Comparison of ENCODE assay signal across 10 mouse cellular contexts in genomic region chr11:96837298-96837697, GRCm38 (mm10). TPM values are rescaled to one million over a fixed set of nuclear protein-coding genes. Genes with fewer than 3 reads are reported as not detected.
DNase-seq lines count a peak whose midpoint lies in the region; ATAC-seq and TF ChIP-seq lines count a peak whose summit lies in the region.
"Had no signal": no experiment of that assay in that cellular context is flagged by ENCODE, and none has a peak within 500 bp of the region (broad histone marks: within the 10 kb centered on the region; RNA-seq: fewer than 3 reads in every experiment).

No protein-coding gene starts in this region.

- peak; percentile 77 for DNase-seq in midbrain, embryonic 11.5 days (ENCODE audit: low spot score, missing footprints)
- no peak for DNase-seq in midbrain, embryonic 14.5 days
- peak; percentile 44 for DNase-seq in splenic B cell, adult 2 months (ENCODE audit: low read depth, low spot score)
- no peak for DNase-seq in layer of hippocampus, postnatal 36 days
- DNase-seq in urinary bladder, adult 2 months (ENCODE audit: low spot score): no peak

- H3K4me1 ChIP-seq in heart, embryonic 14.5 days (ENCODE audit: control insufficient read depth in 2 of 2, insufficient read depth in 2 of 2, low read length in 2 of 2): peaks cover 0 to 2% of the 10 kb centered on the region in 2 experiments; a peak in 1 of 4 replicates
- no peaks in the 10 kb centered on the region for H3K4me1 ChIP-seq in heart, embryonic 12.5 days (replicated peaks)
- H3K4me1 ChIP-seq in midbrain, embryonic 11.5 days (ENCODE audit: control insufficient read depth, insufficient read depth, low read length): no peaks in the 10 kb centered on the region; the same call in 1 of the 2 replicates
- H3K4me1 ChIP-seq in midbrain, embryonic 14.5 days (ENCODE audit: control insufficient read depth, insufficient read depth, low read length): no peaks in the 10 kb centered on the region
- peaks cover 23% of the 10 kb centered on the region for H3K4me1 ChIP-seq in bone marrow macrophage, adult 2 months (ENCODE audit: control insufficient read depth, insufficient read depth, low read length)

- H3K9ac ChIP-seq in heart, embryonic 14.5 days (ENCODE audit: low read length): no peak overlapping the region
- H3K9ac ChIP-seq in heart, embryonic 12.5 days: no peak overlapping the region
- H3K9ac ChIP-seq in midbrain, embryonic 11.5 days (ENCODE audit: low read length): no peak overlapping the region
- H3K9ac ChIP-seq in midbrain, embryonic 14.5 days (replicated peaks; ENCODE audit: low read length): no peak overlapping the region

- no peak overlapping the region for H3K4me2 ChIP-seq in heart, embryonic 14.5 days (ENCODE audit: low read length)
- H3K4me2 ChIP-seq in heart, embryonic 12.5 days: no peak overlapping the region
- H3K4me2 ChIP-seq in midbrain, embryonic 11.5 days: no peak overlapping the region
- no peak overlapping the region for H3K4me2 ChIP-seq in midbrain, embryonic 14.5 days (ENCODE audit: low read length)

- TF ChIP-seq CTCF in bone marrow macrophage, adult 2 months (IDR thresholded peaks at IDR 0.05; ENCODE audit: low read depth, low read length): no peak

- no peak overlapping the region for H3K27ac ChIP-seq in heart, embryonic 14.5 days (replicated peaks in 1 of 2; ENCODE audit: control insufficient read depth in 1 of 2, insufficient read depth in 1 of 2, low read depth in 2 of 2, low read length in 2 of 2)
- H3K27ac ChIP-seq in heart, embryonic 12.5 days (ENCODE audit: poor library complexity, severe bottlenecking): no peak overlapping the region
- H3K27ac ChIP-seq in midbrain, embryonic 11.5 days (ENCODE audit: low read depth, low read length): no peak overlapping the region
- H3K27ac ChIP-seq in midbrain, embryonic 14.5 days (replicated peaks; ENCODE audit: low read depth, low read length): no peak overlapping the region
- H3K27ac ChIP-seq in bone marrow macrophage, adult 2 months (ENCODE audit: insufficient read depth, low read depth, low read length): peak overlapping the region; percentile 55

- no peaks in the 10 kb centered on the region for H3K27me3 ChIP-seq in heart, embryonic 14.5 days (ENCODE audit: control insufficient read depth, insufficient read depth, low read length)
- H3K27me3 ChIP-seq in heart, embryonic 12.5 days (replicated peaks): peaks cover 20% of the 10 kb centered on the region; the same call in 1 of the 2 replicates
- H3K27me3 ChIP-seq in midbrain, embryonic 11.5 days (ENCODE audit: control insufficient read depth, insufficient read depth, low read length): no peaks in the 10 kb centered on the region
- H3K27me3 ChIP-seq in midbrain, embryonic 14.5 days (ENCODE audit: control insufficient read depth, insufficient read depth, low read length): no peaks in the 10 kb centered on the region; the same call in 1 of the 2 replicates
- no peaks in the 10 kb centered on the region; the same call in 1 of the 2 replicates for H3K27me3 ChIP-seq in splenic B cell, adult 2 months (ENCODE audit: control insufficient read depth, insufficient read depth, low read length, poor library complexity, severe bottlenecking)

- 31% methylated on average over 9 of the region's 9 CpGs for WGBS in heart, embryonic 14.5 days
- 33% methylated on average over 9 of the region's 9 CpGs for WGBS in heart, embryonic 12.5 days
- WGBS in midbrain, embryonic 11.5 days: 38% methylated on average over 9 of the region's 9 CpGs
- WGBS in midbrain, embryonic 14.5 days: 24% methylated on average over 9 of the region's 9 CpGs

- no peaks in the 10 kb centered on the region for H3K36me3 ChIP-seq in heart, embryonic 14.5 days (ENCODE audit: control insufficient read depth, insufficient read depth, low read length)
- no peaks in the 10 kb centered on the region for H3K36me3 ChIP-seq in heart, embryonic 12.5 days
- H3K36me3 ChIP-seq in midbrain, embryonic 11.5 days (ENCODE audit: control insufficient read depth, insufficient read depth, low read length): no peaks in the 10 kb centered on the region
- no peaks in the 10 kb centered on the region for H3K36me3 ChIP-seq in midbrain, embryonic 14.5 days (ENCODE audit: control insufficient read depth, insufficient read depth, low read length)
- H3K36me3 ChIP-seq in splenic B cell, adult 2 months (ENCODE audit: control insufficient read depth, insufficient read depth, low read length, poor library complexity, severe bottlenecking): no peaks in the 10 kb centered on the region

- H3K9me3 ChIP-seq in heart, embryonic 14.5 days (ENCODE audit: control insufficient read depth, low read length): no peaks in the 10 kb centered on the region
- H3K9me3 ChIP-seq in heart, embryonic 12.5 days (replicated peaks): no peaks in the 10 kb centered on the region
- H3K9me3 ChIP-seq in midbrain, embryonic 11.5 days (ENCODE audit: control insufficient read depth, low read length): no peaks in the 10 kb centered on the region
- no peaks in the 10 kb centered on the region for H3K9me3 ChIP-seq in midbrain, embryonic 14.5 days (ENCODE audit: control insufficient read depth, low read length)

- TF ChIP-seq POLR2A in bone marrow macrophage, adult 2 months (IDR thresholded peaks at IDR 0.05; ENCODE audit: borderline replicate concordance, low read depth, low read length): no peak

- ATAC-seq in heart, embryonic 14.5 days (ENCODE audit: insufficient number of reproducible peaks, insufficient read depth, low FRiP score, low read depth): peak; percentile 56; the same call in 1 of the 2 replicates
- ATAC-seq in heart, embryonic 12.5 days (ENCODE audit: insufficient number of reproducible peaks, low FRiP score): no peak
- ATAC-seq in midbrain, embryonic 11.5 days (ENCODE audit: low FRiP score): no peak
- ATAC-seq in midbrain, embryonic 14.5 days (ENCODE audit: low FRiP score, low TSS enrichment): no peak
- ATAC-seq: midbrain, embryonic 16.5 days had no signal

- H3K4me3 ChIP-seq in heart, embryonic 14.5 days (ENCODE audit: control insufficient read depth in 1 of 2, insufficient read depth in 1 of 2, low read depth in 1 of 2, low read length in 2 of 2): no peak overlapping the region
- H3K4me3 ChIP-seq in heart, embryonic 12.5 days: no peak overlapping the region
- no peak overlapping the region for H3K4me3 ChIP-seq in midbrain, embryonic 11.5 days (ENCODE audit: low read depth, low read length)
- H3K4me3 ChIP-seq in midbrain, embryonic 14.5 days (replicated peaks; ENCODE audit: low read depth, low read length): no peak overlapping the region
- no peak overlapping the region for H3K4me3 ChIP-seq in bone marrow macrophage, adult 2 months (ENCODE audit: insufficient read depth, low read length)
- H3K4me3 ChIP-seq: erythroblast, embryonic 14.5 days had no signal

RNA-seq across cellular contexts. Expression of gene Nfe2l1, which starts 7.5 kb away (rescaled TPM):
- 49.7 and 55.1 TPM in 2 replicates for polyA plus RNA-seq in heart, embryonic 14.5 days (2014; fragmentation: Nextera tagmentation; extraction: Ambion mirVana)
- 85.8 and 89.7 TPM in 2 replicates for polyA plus RNA-seq in heart, embryonic 12.5 days (2016; fragmentation: Nextera tagmentation; extraction: Ambion mirVana)
- 31.7 and 35.2 TPM in 2 replicates for polyA plus RNA-seq in midbrain, embryonic 11.5 days (2014; fragmentation: Nextera tagmentation; extraction: Ambion mirVana)
- 40.1 and 46.3 TPM in 2 replicates for polyA plus RNA-seq in midbrain, embryonic 14.5 days (2014; fragmentation: Nextera tagmentation; extraction: Ambion mirVana)
- 105 and 106 TPM in 2 replicates for polyA plus RNA-seq in bone marrow macrophage, adult 2 months (2012; ENCODE audit: insufficient read depth, insufficient read length, missing spikeins)
- total RNA-seq in layer of hippocampus, postnatal 36 days (2021): 100 to 1,000 TPM; 201 to 234 TPM
- 120 and 137 TPM in 2 replicates for polyA plus RNA-seq in urinary bladder, adult 2 months (2012; rRNA removed)

RNA-seq across cellular contexts. Expression of gene Copz2, which starts 12.4 kb away (rescaled TPM):
- 134 and 141 TPM in 2 replicates for polyA plus RNA-seq in heart, embryonic 14.5 days (2014; fragmentation: Nextera tagmentation; extraction: Ambion mirVana)
- polyA plus RNA-seq in heart, embryonic 12.5 days (2016; fragmentation: Nextera tagmentation; extraction: Ambion mirVana): 105 TPM in 2 replicates
- 47.5 and 51.1 TPM in 2 replicates for polyA plus RNA-seq in midbrain, embryonic 11.5 days (2014; fragmentation: Nextera tagmentation; extraction: Ambion mirVana)
- polyA plus RNA-seq in midbrain, embryonic 14.5 days (2014; fragmentation: Nextera tagmentation; extraction: Ambion mirVana): 6.5 and 16.0 TPM in 2 replicates
- polyA plus RNA-seq in bone marrow macrophage, adult 2 months (2012; ENCODE audit: insufficient read depth, insufficient read length, missing spikeins): 20.2 and 24.7 TPM in 2 replicates
- total RNA-seq in layer of hippocampus, postnatal 36 days (2021): 1 to 10 TPM; 5.5 to 7.8 TPM
- polyA plus RNA-seq in urinary bladder, adult 2 months (2012; rRNA removed): 111 and 117 TPM in 2 replicates

RNA-seq across cellular contexts. Expression of gene Cbx1, which starts 48.4 kb away (rescaled TPM):
- 41.1 and 44.2 TPM in 2 replicates for polyA plus RNA-seq in heart, embryonic 14.5 days (2014; fragmentation: Nextera tagmentation; extraction: Ambion mirVana)
- polyA plus RNA-seq in heart, embryonic 12.5 days (2016; fragmentation: Nextera tagmentation; extraction: Ambion mirVana): 57.9 and 61.0 TPM in 2 replicates
- polyA plus RNA-seq in midbrain, embryonic 11.5 days (2014; fragmentation: Nextera tagmentation; extraction: Ambion mirVana): 167 and 169 TPM in 2 replicates
- 73.9 and 76.4 TPM in 2 replicates for polyA plus RNA-seq in midbrain, embryonic 14.5 days (2014; fragmentation: Nextera tagmentation; extraction: Ambion mirVana)
- polyA plus RNA-seq in bone marrow macrophage, adult 2 months (2012; ENCODE audit: insufficient read depth, insufficient read length, missing spikeins): 51.4 and 57.5 TPM in 2 replicates
- 10 to 100 TPM; 52.4 to 54.9 TPM for total RNA-seq in layer of hippocampus, postnatal 36 days (2021)
- 43.6 and 46.4 TPM in 2 replicates for polyA plus RNA-seq in urinary bladder, adult 2 months (2012; rRNA removed)

RNA-seq across cellular contexts. Expression of gene Snx11, which starts 59.9 kb away (rescaled TPM):
- polyA plus RNA-seq in heart, embryonic 14.5 days (2014; fragmentation: Nextera tagmentation; extraction: Ambion mirVana): 4.3 and 6.1 TPM in 2 replicates
- polyA plus RNA-seq in heart, embryonic 12.5 days (2016; fragmentation: Nextera tagmentation; extraction: Ambion mirVana): 14.3 and 14.7 TPM in 2 replicates
- polyA plus RNA-seq in midbrain, embryonic 11.5 days (2014; fragmentation: Nextera tagmentation; extraction: Ambion mirVana): 15.3 and 18.8 TPM in 2 replicates
- 25.8 and 29.6 TPM in 2 replicates for polyA plus RNA-seq in midbrain, embryonic 14.5 days (2014; fragmentation: Nextera tagmentation; extraction: Ambion mirVana)
- polyA plus RNA-seq in bone marrow macrophage, adult 2 months (2012; ENCODE audit: insufficient read depth, insufficient read length, missing spikeins): 37.0 and 37.8 TPM in 2 replicates
- 10 to 100 TPM; 51.0 to 54.4 TPM for total RNA-seq in layer of hippocampus, postnatal 36 days (2021)
- 26.0 and 30.0 TPM in 2 replicates for polyA plus RNA-seq in urinary bladder, adult 2 months (2012; rRNA removed)

Comparison
In these comparisons a context has a peak if more than half of its experiments do, and no peak if none do; other contexts are left out.
1. DNase-seq: peak in midbrain, embryonic 11.5 days (single experiment) and splenic B cell, adult 2 months (single experiment); none in midbrain, embryonic 14.5 days (single experiment), layer of hippocampus, postnatal 36 days (0 of 2) and urinary bladder, adult 2 months (single experiment).